Mouse (Mus musculus) megakaryocyte-erythroid progenitor cell, adult 5 weeks (primary cell): ENCODE measurements around the gene Dynll1. TPM values are rescaled to one million over a fixed set of nuclear protein-coding genes. Genes with fewer than 3 reads are reported as not detected.

ENCODE experiments used
- polyA plus RNA-seq: library from polyadenylated mRNA; stranded (reverse); fragments of >175 nt; gene quantifications from 2 replicates; pipeline ENCODE4 v1.2.3, GENCODE M21; 2012

The Dynll1 gene
- 412 and 470 TPM in 2 replicates for polyA plus RNA-seq

GRCm38 (mm10) chr5:115300792-115301614 lies at the start of gene Dynll1:
Dynll1 (minus strand) TSS chr5:115300999.

GRCm38 (mm10) chr5:115348546-115349224 lies 47.9 kb upstream of the Dynll1 start, which contains the start of gene Cox6a1:
Cox6a1 (minus strand) TSS chr5:115348981.

GRCm38 (mm10) chr5:115340577-115341313 lies 39.9 kb upstream of the Dynll1 start, which contains the start of the genes Gatc and Triap1:
Gatc (minus strand) TSS chr5:115341178.
Triap1 (plus strand) TSS chr5:115341225.

GRCm38 (mm10) chr5:115326875-115327609 lies 26.2 kb upstream of the Dynll1 start, which contains the start of gene Srsf9:
Srsf9 (plus strand) TSS chr5:115327177.

GRCm38 (mm10) chr5:115279226-115280049 lies 21.4 kb downstream of the Dynll1 start, which contains the start of gene Coq5:
Coq5 (plus strand) TSS chr5:115279666.

GRCm38 (mm10) chr5:115272812-115273548 lies 27.8 kb downstream of the Dynll1 start, which contains the start of gene Rnf10:
Rnf10 (minus strand) TSS chr5:115272898.

Other genes starting within 250 kb of the Dynll1 start
- not detected in 2 replicates for gene Gm10401, start 202.7 kb downstream of the Dynll1 start, polyA plus RNA-seq
- 57.8 and 61.9 TPM in 2 replicates for gene Acads, start 181.7 kb downstream of the Dynll1 start, polyA plus RNA-seq
- 40.0 and 46.4 TPM in 2 replicates for gene Unc119b, start 166.0 kb downstream of the Dynll1 start, polyA plus RNA-seq
- gene Mlec, start 142.8 kb downstream of the Dynll1 start, polyA plus RNA-seq: 66.7 and 90.8 TPM in 2 replicates
- gene Cabp1, start 106.6 kb downstream of the Dynll1 start, polyA plus RNA-seq: 0.37 and 0.73 TPM in 2 replicates
- gene Pop5, start 65.2 kb downstream of the Dynll1 start, polyA plus RNA-seq: 13.8 and 18.1 TPM in 2 replicates
- gene Rnf10, start 28.1 kb downstream of the Dynll1 start, polyA plus RNA-seq: 243 and 252 TPM in 2 replicates
- 17.6 and 18.8 TPM in 2 replicates for gene Coq5, start 21.3 kb downstream of the Dynll1 start, polyA plus RNA-seq
- 74.0 and 79.8 TPM in 2 replicates for gene Srsf9, start 26.2 kb upstream of the Dynll1 start, polyA plus RNA-seq
- 11.6 and 11.8 TPM in 2 replicates for gene Gatc, start 40.2 kb upstream of the Dynll1 start, polyA plus RNA-seq
- 4.6 and 6.1 TPM in 2 replicates for gene Triap1, start 40.2 kb upstream of the Dynll1 start, polyA plus RNA-seq
- 1,870 and 2,088 TPM in 2 replicates for gene Cox6a1, start 48.0 kb upstream of the Dynll1 start, polyA plus RNA-seq
- not detected in 2 replicates for gene Msi1, start 128.6 kb upstream of the Dynll1 start, polyA plus RNA-seq
- not detected in 2 replicates for gene Pla2g1b, start 165.3 kb upstream of the Dynll1 start, polyA plus RNA-seq
- 6.3 and 8.1 TPM in 2 replicates for gene Sirt4, start 183.7 kb upstream of the Dynll1 start, polyA plus RNA-seq
- gene Pxn, start 205.7 kb upstream of the Dynll1 start, polyA plus RNA-seq: 230 and 240 TPM in 2 replicates